Mouse (Mus musculus): Measurements from ENCODE around the gene Gm20479.

Gm20479 gene

DNA sequence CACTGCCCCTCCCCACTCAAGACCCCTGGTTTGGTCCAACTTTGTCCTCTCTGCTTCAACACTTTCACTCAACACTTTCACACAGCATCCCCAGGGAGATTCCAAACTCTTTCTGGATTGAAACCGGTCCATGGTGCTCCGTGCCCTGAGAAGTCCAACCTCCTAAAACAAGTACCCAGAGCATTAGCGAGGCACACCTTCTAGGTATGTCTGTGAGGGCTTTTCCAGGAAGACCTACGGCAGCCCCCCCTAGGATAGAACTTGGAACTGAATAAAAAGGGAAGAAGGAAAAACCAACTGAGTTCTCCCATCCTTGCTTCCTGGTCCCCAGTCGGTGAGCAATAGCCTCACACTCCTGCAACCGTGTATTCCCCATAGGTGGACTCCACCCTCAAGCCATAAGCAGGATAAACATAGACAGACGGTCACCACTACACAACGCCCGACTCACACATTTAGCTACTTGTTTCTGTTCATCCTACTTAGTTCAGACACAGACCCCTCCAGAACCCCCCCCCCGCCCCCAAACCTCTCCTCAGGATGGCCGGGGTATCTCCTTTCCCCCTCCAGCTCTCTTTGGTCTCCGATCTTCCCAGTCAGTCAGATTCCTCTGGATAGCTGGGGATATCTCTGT, 45.5 kb downstream of the Gm20479 start:
- DNase-seq (ENCODE audit: low read depth, low spot score): no peak

DNA sequence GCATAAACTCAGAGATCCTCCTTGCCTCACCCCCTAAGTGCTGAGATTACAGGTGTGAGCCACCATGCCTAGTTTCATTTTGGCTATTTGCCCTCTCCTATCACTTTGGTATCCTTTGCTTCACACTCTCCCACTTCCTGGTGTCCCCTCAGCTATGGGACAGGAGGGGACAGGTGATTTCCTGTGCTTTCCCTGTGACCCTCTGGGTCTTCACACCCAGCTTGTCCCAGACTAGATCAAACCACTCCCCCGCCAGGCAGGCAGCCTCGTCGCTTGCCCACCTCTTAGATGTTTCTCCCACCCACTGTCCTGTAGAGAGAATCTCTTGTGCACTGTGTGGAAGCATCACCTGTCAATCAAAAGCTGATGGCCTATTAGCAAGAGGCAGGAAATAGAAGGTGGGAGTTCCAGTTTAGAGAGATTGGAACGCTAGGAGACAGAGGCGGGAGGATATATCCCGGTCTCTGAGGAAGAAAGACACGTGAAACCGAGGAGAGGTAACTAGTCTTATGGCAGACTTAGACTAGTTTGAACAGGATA, 46.2 kb downstream of the Gm20479 start:
- DNase-seq (ENCODE audit: low read depth, low spot score): no peak

DNA sequence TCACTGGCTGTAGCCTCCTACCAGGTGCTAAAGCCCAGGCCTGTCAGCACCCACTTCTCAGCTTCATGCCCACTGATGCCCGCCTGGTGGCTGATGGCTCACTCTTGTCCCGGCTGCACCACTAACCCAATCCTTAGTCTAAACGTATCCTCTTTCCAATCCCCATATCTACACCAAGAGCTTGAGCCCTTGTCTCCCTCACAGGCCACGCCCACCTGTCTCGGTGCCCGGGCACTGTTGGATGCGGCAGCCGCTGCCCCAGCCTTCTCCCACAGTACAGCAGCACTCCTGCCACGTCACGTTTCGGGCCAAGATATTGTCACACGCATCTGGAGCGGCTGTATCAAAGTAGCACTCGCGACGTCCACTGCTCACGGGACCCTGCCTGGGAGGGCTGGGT, 46.9 kb downstream of the Gm20479 start:
- DNase-seq (ENCODE audit: low read depth, low spot score): no peak

DNA sequence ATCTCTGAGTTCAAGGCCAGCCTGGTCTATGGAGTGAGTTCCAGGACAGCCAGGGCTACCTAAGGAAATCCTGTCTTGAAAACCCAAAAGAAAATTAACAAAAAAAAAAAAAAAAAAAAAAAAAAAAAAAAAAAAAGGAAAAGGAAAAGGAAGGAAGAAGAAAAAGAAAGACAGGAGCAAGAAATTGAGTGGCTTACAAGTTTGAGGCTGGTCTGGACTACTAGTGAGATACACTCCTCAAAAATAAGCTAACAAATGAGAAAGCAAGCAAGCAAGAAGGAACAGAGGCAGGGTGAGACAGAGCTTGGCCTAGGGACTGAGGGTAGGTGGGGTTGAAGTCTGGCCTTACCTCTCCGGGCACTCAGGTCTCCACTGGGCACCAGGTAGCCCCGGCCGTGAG, 47.4 kb downstream of the Gm20479 start:
- DNase-seq (ENCODE audit: low read depth, low spot score): no peak

DNA sequence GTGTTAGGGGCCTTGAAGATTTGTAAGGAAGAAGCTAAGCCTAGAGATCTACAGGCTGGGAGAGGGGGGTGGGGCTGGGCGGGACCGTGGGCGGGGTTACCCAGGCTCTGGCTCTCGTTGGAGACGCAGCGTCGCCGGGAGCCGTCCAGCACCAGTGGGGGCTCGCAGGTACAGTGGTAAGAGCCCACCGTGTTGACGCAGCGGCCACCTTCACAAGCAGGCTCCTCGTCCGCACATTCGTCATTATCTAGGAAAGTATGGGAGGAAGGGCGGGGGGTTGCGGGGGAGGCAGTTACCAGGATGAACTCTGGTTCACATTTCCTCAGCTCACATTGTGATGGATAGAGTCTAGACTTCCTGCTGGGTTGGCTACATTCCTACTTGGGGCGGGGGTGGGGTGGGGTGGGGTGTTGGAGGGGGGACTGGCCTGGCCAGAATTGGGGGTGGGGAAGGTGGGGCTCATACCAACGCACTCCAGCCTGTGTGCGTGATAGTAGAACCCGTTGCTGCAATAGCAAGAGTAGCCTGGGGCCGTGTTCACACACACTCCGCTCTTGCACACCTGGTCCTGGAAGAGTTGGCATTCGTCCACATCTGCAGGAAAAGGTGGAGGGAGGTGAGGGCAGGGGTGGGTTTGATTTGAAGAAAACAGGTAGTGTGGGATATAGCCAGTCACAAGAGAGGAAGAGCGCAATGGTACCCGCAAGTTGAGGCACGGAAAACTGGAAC, 48.2 kb downstream of the Gm20479 start:
- no peak for DNase-seq (ENCODE audit: low read depth, low spot score)

DNA sequence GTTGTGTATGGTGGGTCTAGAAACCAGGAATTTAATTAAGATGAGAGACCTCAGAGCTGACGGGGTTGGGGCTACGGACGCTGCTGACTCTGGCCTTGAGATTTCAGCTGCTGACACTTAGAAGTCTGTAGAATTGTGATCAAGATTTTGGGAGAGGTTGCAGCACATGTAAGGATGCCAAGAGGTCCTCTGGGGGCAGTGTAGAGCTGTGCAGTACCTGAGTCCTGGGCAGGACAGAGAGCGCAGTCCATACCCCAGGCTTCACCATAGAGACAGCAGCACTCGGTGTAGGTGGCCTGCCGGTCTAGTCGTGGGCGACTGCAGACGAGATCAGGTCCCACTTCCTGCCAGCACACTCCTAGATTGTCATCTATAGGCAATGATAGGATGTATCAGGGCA, 49.7 kb downstream of the Gm20479 start:
- DNase-seq (ENCODE audit: low read depth, low spot score): no peak

DNA sequence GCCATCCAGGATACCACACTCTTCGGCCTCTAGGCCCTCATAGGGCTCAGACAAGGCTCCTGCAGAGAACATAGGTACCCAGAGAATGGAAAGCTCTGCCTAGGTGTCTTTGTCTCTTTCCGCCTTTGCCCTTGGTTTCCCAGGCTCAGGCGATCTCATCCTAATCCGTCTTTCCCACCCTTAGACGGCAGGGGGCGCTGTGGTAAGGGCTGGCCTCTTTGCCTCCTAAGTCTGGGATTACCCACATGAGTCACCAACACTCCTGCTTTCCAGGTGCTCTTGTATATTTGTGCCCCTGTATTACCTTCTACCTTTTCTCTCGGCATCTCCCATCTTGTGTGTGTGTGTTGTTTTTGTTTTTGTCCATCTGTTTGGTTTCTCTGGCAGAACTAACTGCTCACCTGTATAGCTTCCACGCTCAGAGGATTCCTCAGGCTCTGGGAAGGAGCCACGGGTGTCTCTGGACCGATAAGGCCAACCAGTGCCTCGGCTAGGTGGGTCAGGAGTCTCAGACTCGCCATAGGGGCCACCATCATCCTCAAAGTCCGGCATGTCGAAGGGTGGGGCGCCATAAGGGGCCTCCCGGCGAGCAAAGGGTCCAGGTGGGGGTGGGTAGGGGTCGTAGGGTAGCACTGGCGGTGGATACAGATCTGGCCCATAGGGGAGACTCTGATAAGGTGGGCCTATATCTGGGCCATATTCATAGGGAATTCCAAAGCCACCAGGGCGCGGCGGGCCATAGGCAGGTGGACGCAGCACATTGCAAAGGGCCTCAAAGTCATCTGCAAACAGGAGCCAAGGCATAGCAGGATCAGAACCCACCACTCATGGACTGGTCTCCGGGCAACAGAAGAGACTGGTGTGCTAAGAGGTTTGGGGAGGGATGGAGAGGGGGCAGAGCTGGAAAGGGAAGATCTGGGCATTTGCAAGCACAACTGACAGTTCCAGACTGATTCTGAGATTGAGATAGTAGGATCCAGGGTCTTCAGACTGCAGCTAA, 50.8 kb downstream of the Gm20479 start:
- no peak for DNase-seq (ENCODE audit: low read depth, low spot score)

DNA sequence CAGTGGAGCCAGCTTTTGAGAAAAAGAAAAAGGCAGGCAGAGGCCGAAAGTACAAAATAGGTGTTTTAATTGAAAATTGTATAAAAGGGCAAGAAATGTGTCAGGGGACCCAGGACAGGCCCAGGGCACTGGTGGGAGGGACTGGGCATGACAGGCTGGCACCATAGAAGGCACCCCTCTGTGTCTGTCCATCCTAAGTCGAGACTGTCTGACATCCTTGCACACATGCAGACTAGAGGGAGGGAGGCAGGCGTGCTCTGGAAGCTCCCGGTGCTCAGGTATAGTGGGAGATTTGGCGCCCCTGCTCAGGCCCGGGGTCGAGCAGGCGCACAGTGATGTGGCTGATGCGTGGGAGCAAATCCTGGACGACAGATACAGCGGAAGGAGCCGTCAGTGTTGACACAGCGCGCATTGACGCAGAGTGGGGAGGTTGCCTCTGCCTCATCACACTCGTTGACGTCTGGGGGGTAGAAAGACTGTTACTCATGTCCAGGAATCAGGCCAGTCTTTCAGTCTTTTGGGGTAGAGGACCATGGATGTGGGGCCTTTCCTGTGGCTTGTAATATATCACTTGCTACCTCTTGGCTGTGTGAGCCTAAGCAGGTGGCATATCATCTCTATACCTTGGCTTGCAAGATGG, 52.0 kb downstream of the Gm20479 start:
- no peak for DNase-seq (ENCODE audit: low read depth, low spot score)

All from WW6 (cell line).